Mouse (Mus musculus) liver, embryonic 14.5 days (tissue): ENCODE measurements at regions not wholly inside any gene's neighbourhood (a gene's known extent, or its start where the extent isn't known, plus 50 kb on each side); places are given as distances from the start of the nearest gene placed in this dataset.

ENCODE experiments used
- CTCF ChIP-seq: IDR thresholded peaks from 2 replicates; pipeline ENCODE4 v1.5.1; 2016; ENCODE audit warnings: antibody characterized with exemption, low read depth, control low read depth
- EP300 ChIP-seq: IDR thresholded peaks from 2 replicates; pipeline ENCODE4 v1.6.1; 2016; ENCODE audit warnings: antibody characterized with exemption, low read depth

GRCm38 (mm10) chr14:98629026-98629425 is 365.1 kb downstream of the Rpl36a-ps1 start:
- peak; percentile 30; the same call in 1 of the 2 replicates for TF ChIP-seq CTCF
- no peak for TF ChIP-seq EP300
